Mouse (Mus musculus): ENCODE data around the gene Myo6. TPM values are rescaled to one million over a fixed set of nuclear protein-coding genes. Genes with fewer than 3 reads are reported as not detected.

The Myo6 gene
- total and polyA plus RNA-seq, 3 experiments = 1.2 to 1.6 TPM; not detected in 1

DNA sequence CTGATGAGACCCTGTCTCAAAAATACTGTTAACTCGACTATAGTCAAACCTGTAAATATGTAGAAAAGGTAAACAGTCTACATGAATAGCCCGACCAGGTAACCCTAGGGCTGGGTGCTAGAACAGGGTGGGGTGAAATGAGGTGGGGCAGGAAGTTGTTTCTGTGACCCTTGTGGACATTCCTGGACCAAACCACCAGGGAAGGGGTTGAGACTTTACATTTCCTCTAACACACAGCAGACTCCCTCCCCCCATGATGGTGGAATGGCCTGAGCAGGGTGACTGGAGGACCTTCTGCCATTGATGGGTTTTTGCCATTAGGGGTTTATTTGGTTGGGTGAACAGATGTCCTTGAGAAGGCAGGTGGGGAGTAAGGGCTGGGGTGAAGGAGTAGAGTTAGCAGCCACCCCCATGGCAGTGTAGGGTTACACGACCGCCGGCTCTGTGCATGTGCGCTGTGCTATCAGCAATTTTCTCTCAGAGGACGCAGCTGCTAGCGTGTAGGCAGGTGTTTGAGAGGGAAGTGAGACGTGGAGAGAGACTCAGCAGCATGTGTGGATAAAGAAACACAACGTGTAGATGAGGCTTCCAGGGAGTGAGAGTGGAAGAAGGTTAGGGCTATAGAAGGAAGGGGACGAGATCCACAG lies 59.3 kb downstream of the Myo6 start:
- TF ChIP-seq NRF1 (IDR thresholded peaks at IDR 0.05; ENCODE audit: insufficient read depth, low read depth, low read length, poor library complexity, severe bottlenecking) (no peak), CTCF (IDR thresholded peaks at IDR 0.05 in 2 of 3, conservative IDR thresholded peaks at IDR 0.05 in 1 of 3; ENCODE audit: control insufficient read depth in 1 of 3, insufficient read depth in 1 of 3, low read depth in 2 of 3, low read length in 3 of 3, poor library complexity in 1 of 3, severe bottlenecking in 1 of 3) (no peak), ZNF384 (IDR thresholded peaks at IDR 0.05; ENCODE audit: low read depth, low read length) (no peak), POLR2AphosphoS2 (IDR thresholded peaks at IDR 0.05; ENCODE audit: low read length) (no peak), ZKSCAN1 (IDR thresholded peaks at IDR 0.05; ENCODE audit: low read depth, low read length) (no peak), SMC3 (IDR thresholded peaks at IDR 0.05; ENCODE audit: low read depth, low read length) (no peak), MXI1 (IDR thresholded peaks at IDR 0.05; ENCODE audit: low read depth, low read length) (no peak), ZMIZ1 (IDR thresholded peaks at IDR 0.05; ENCODE audit: low read depth, low read length) (no peak)
- no peak for DNase-seq (ENCODE audit: low read depth, low spot score)
- H3K4me3 ChIP-seq (ENCODE audit: control insufficient read depth in 1 of 2, insufficient read depth in 1 of 2, low read depth in 2 of 2, low read length in 2 of 2) = no peak overlapping the region

DNA sequence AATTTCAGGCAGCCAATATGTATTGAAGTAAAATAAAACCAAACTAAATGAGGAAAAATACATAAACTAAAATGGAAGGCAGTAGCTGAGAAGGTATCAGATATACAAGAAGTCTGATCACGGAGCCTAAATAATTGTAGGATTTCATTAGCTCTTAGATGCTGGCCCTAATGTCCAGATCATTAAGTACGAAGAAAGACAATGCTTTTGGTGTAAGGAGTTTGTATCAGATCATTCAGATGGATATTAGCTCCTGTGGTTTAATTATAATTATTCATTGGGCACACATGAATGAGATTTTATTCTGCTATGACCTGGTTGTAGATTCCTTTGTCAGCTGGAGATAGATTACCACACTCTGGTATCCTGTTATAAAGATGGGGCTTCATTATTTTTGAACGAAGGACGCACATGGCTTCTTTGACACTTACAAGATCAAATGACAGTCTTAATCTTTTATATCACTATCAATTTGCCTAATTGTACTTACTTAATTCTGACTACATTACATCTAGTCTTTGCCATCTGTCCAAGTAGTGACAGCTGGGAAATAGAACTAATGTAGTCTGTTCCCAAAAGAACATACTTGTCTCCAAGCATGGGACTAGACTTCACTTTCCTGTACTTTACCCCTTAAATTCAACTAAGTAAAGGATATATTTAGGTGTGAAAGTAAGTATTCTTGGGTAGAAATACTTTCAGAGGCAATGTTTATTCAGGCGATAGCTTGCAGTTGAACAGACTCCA lies 61.9 kb downstream of the Myo6 start:
- no peak for DNase-seq (ENCODE audit: low read depth, low spot score)
- H3K4me1 ChIP-seq (ENCODE audit: control insufficient read depth in 1 of 2, insufficient read depth in 2 of 2, low read length in 2 of 2) = no peaks in the 10 kb centered on the region
- H3K4me3 ChIP-seq (ENCODE audit: control insufficient read depth in 1 of 2, insufficient read depth in 1 of 2, low read depth in 2 of 2, low read length in 2 of 2) = no peak overlapping the region
- H3K79me2 ChIP-seq (ENCODE audit: control insufficient read depth, insufficient read depth, low read length, poor library complexity) = no peaks in the 10 kb centered on the region
- no peak overlapping the region for H3K27ac ChIP-seq (ENCODE audit: control insufficient read depth, low read depth, low read length)
- no peaks in the 10 kb centered on the region for H3K36me3 ChIP-seq (ENCODE audit: control insufficient read depth in 1 of 2, insufficient read depth in 2 of 2, low read length in 2 of 2)
- H3K9me3 ChIP-seq (replicated peaks; ENCODE audit: insufficient read depth, low read length) = no peaks in the 10 kb centered on the region
- TF ChIP-seq GABPA (IDR thresholded peaks at IDR 0.05; ENCODE audit: low read depth, low read length) = no peak
- no peak for TF ChIP-seq MEF2A (IDR thresholded peaks at IDR 0.05; ENCODE audit: extremely low read depth, insufficient replicate concordance, low read depth, low read length, poor library complexity, severe bottlenecking)
- no peak for TF ChIP-seq GATA1 (IDR thresholded peaks at IDR 0.05; ENCODE audit: low read depth, low read length)
- no peak for TF ChIP-seq RAD21 (IDR thresholded peaks at IDR 0.05; ENCODE audit: low read depth, low read length)
- H3K9ac ChIP-seq (ENCODE audit: control insufficient read depth, low read depth, low read length, poor library complexity, severe bottlenecking) = no peak overlapping the region
- no peaks in the 10 kb centered on the region for H3K27me3 ChIP-seq (ENCODE audit: control insufficient read depth in 1 of 2, insufficient read depth in 2 of 2, low read length in 2 of 2)

More for the DNA sequence above, 59.3 kb downstream of the Myo6 start:
- no peaks in the 10 kb centered on the region for H3K9me3 ChIP-seq (replicated peaks; ENCODE audit: insufficient read depth, low read length)
- no peak overlapping the region for H3K27ac ChIP-seq (ENCODE audit: control insufficient read depth, low read depth, low read length)
- H3K36me3 ChIP-seq (ENCODE audit: control insufficient read depth in 1 of 2, insufficient read depth in 2 of 2, low read length in 2 of 2) = no peaks in the 10 kb centered on the region
- H3K4me1 ChIP-seq (ENCODE audit: control insufficient read depth in 1 of 2, insufficient read depth in 2 of 2, low read length in 2 of 2) = no peaks in the 10 kb centered on the region
- no peak overlapping the region for H3K9ac ChIP-seq (ENCODE audit: control insufficient read depth, low read depth, low read length, poor library complexity, severe bottlenecking)
- H3K79me2 ChIP-seq (ENCODE audit: control insufficient read depth, insufficient read depth, low read length, poor library complexity) = no peaks in the 10 kb centered on the region
- H3K27me3 ChIP-seq (ENCODE audit: control insufficient read depth in 1 of 2, insufficient read depth in 2 of 2, low read length in 2 of 2) = no peaks in the 10 kb centered on the region; a peak in 1 of 4 replicates

All from MEL (cell line).